Mouse (Mus musculus): ENCODE measurements at regions not wholly inside any gene's neighbourhood (a gene's known extent, or its start where the extent isn't known, plus 50 kb on each side); places are given as distances from the start of the nearest gene placed in this dataset.

GRCm38 (mm10) chr17:4778161-4778560, 216.0 kb upstream of the Arid1b start:
- TF ChIP-seq GATA1 (IDR thresholded peaks at IDR 0.05; ENCODE audit: low read length) (no peak), TAL1 (IDR thresholded peaks at IDR 0.05; ENCODE audit: low read length) (no peak)
